Mouse (Mus musculus) gastrocnemius, postnatal 14 days (tissue): ENCODE measurements around the gene Arhgap9. TPM values are rescaled to one million over a fixed set of nuclear protein-coding genes. Genes with fewer than 3 reads are reported as not detected.

ENCODE experiments used
- DNase-seq: peaks from one replicate; pipeline ENCODE4 v3.0.0; 2021; ENCODE audit warnings: mixed read lengths
- intact Hi-C: fragments of 180-260 bp; cut with DNase I; formaldehyde crosslinking; loops from one replicate; pipeline ENCODE4 v1.15.1; 2025; ENCODE audit warnings: low total_unique reads
- total RNA-seq, 2 experiments: library from RNA; stranded (reverse); gene quantifications; 2 replicates each; pipeline ENCODE4 v1.2.3; 2021

The Arhgap9 gene
- total RNA-seq, 2 experiments from 2014 or later, result 1.3 to 2.1 TPM

DNA sequence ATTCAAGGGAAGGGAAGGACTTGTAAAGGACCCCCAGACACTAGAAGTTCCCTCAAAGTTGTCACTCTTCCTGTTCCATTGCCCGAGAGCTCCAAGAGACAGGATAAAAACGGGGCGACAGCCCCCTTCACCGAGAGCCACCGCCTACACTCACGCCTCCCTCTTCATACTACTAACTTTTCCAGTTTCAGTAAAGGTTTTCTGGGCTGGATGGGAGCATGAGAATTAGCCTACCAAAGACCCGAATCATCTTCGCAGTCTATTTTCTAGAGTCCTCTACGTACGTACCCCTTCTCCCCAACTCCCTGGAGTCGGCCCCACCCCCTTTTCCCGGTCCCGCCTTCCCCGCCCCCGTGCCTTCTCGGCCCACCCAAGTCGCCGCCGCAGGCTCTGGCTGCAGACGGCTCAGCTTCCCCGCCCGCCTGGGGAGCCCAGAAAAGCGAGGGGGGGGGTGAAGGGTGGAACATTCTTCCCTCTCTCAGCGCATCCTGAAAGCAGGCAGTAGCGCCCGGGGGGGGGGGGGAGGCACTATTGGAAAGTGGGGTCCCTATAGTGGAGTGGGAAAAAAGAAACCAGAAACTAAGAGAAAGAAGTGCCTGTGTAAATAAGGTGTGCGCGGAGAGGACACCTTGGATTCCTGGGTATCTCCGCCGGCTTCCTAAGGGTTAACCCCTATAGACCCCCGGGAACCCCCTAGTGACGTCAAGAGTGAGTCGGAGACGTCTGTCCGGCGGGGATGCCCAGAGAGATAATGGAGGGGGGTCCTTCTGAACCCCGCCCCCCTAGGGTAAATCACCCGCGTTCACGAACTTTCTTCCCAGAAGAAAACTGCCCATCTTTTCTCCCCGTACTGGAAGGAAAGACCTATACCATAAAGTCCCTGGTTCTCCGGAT is 18.2 kb downstream of the Arhgap9 start:
- DNase-seq, result peak; percentile 78
- intact Hi-C loops, result no loop called here

DNA sequence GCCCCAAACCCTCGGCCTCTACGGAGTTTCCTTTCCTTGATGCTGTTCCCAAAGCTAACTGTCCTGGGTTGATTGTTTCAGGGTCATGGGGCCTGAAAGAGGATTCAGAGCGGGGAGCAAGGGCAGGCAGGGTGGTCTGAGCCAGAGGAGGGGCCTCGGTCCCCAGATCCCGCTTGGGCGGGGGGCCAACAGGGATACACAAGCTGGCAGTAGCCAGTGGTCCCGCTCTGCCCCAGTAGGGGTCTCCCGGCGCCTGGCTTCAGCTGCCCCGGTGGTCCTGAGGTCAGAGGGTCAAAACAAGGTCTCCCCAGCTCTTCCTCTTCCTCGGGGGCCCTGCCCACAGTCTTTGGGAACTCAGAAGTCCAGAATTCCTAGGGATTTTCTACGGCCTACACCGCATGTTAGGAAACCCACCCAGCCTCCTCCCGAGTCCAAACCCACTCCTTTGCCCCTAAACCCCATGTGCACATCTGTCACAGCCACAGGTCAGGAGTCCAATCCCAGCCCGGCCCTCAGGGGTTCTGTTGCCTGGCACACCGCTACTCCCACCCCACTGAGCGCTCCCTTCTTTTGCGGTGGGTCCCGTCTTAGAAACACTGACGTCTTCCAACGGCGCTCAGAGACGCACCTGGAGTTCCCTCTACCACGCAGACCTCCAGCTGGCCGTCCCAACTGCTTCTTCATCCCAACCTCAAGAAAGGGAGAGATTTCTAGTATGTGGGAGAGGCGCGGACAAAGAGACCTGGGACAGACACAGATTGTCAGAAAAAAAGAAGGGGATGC is 19.0 kb downstream of the Arhgap9 start:
- intact Hi-C loops, result no loop called here
- DNase-seq, result no peak

DNA sequence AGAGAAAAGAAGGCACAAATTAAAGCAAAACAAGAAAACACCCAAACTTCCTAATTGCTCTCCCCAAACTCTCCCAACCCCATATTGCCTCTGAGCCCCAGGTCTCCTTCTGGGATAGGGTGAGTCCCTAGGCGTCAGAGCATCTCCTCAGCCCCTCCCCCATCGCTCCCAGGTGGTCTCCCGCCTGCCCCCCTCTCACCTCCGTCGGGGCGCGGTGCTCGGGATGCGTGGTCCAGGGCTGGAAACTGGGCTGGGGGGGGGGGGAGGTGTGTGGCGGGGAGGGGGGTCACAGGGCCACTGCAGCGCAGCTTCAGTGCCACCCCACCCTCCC is 19.6 kb downstream of the Arhgap9 start:
- intact Hi-C loops, result no loop called here
- DNase-seq, result no peak

DNA sequence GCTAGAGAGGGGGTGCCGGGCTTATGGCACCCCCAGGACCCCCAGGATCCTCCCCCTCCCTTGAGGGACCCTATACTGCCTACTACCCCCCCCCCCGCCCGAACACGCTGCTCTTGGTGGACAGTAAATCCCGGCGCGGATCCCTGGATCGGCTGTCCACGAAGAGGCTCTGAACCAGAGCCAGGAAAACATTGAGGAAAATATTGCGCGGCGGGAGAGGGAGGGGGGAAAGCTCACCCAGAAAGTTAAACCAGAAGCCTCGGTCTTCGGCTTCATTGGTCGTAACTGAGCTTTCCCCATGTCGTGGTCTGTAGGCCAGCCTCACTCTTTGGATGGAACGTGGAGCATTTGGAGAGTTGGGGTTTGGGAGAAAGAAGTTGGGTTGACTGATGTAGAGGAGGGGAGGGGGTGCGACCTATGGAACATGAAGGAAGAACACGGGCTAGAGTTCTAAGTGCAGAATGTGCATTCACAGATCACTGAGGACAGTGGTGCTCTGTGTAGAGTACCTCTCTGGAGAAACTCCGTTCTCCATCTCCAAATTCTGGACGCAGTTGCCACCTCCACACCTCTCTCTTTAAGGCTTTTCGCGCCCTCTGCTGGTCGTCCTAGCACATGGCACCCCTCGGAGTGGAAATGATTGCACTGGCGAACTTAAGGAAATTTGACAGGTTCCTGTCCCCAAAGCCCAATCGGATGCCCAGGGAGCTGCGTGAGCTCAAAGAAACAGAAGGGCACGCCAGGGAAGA is 20.3 kb downstream of the Arhgap9 start, which contains the start of gene Gli1:
TSS of gene Gli1 (minus strand) at position 84 of the 749 bp plus-strand sequence.
- intact Hi-C loops, result no loop called here
- DNase-seq, result peak; percentile 86

DNA sequence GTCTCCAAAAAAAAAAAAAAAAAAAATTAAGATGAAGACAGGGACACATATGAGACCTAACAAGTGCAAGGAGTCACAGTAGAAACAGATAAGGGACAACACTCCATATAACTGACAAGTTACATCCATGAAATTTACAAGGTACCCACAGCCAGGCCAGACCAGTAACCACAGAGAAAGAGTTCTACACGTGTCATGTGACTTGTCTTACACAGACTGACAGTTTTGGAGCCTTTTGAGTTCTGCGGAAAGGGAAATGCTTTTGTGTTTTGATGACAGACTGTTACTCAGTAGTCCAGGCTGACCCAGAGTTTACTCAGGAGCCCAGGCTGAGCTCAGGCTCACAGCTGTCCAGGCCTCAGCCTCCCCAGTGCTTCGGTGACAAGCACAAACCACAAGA is 21.3 kb downstream of the Arhgap9 start:
- intact Hi-C loops, result no loop called here
- DNase-seq, result no peak

DNA sequence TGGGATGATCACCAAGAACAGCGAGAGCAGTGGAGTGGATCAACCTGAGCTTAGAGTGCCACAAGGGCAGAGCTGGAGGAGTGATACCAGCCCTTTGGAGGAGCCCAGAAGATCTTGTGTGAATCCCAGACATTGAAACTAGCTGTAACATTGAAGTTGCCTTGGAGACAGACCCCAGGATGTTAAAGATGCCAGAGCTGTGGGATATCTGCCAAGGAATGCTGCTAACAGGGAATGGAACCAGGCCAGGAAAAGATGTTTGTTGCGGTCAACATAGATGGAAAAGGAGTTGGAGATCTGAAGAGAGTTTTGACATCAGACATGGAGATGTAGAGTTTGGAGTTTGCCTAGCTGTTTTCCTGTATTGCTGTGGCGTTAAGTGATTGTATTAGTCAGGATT is 24.4 kb downstream of the Arhgap9 start:
- intact Hi-C loops, result no loop called here

DNA sequence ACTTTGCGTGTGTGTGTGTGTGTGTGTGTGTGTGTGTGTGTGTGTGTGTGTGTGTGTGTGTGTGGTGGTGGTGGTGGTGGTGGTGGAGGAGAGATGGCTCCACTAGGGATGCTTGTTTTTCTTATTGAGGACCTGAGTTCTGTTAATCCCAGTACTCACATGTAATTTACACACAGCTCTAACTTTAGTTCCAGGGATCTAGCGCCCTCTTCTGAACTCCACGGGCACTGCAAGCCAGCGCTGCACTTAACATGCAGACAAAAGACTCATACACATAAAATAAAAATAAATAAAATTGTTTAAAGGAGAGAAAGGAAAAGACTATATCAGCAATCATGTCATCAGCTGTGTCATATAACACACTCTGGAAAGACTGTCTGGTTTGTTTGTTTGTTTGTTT is 27.2 kb downstream of the Arhgap9 start:
- intact Hi-C loops, result no loop called here
- no peak for DNase-seq

More for the DNA sequence above, 24.4 kb downstream of the Arhgap9 start:
- no peak for DNase-seq

DNA sequence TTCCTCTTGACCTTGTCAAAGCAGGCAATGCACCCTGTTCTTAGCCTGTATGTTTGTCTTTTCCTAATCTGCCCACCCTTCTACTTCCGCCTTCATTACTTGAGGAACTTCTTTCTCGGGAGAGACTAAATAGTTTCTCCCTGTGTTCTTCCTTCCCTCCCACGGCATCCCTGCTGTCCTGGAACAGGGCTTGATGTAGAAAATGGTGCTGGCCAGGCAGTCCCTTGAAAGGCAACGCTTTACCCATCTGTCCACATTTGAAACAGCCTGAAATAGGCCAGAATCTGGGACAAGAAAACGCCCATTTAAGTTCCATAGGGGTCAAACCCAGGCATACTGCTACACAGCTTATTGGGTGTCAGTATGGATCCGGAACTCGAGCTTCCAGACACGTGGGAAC is 28.0 kb downstream of the Arhgap9 start:
- intact Hi-C loops, result loop anchor here (10.0 kb wide), 1 partner anchor 115 kb away; no protein-coding TSS in a partner anchor
- DNase-seq, result no peak

DNA sequence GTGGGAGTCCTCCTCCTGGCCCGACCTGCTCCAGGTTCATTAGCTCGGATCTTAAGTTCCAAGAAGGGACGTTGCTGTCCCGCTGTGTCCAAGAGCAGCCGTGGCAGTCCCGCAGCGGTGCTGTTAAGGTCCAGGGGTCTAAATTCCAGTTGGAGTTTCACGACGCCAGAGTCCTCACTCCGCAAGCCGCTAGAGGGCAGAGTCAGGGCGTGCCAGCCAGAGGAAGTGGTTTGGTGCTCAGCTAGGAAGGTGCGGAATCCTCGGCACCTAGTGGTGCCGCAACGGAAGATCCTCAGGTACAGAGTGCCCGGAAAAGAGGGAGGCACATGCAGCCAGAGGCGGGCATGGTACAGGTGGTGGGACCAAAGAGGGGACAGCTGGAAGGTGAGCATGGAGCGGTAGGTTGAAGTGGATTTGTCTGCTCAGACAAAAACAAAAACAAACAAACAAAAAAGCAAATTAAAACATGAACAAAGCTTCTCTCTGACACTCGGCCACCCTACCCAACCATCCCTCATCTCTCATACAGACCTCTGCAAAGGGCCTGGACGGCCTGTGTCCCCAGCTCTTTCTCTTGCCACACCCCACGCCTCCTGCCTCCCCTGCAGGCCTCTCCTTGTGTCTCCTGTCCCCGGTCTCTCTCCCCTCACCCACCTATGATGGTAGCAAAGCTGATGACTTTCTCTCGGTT is 29.0 kb downstream of the Arhgap9 start:
- peak; percentile 63 for DNase-seq

DNA sequence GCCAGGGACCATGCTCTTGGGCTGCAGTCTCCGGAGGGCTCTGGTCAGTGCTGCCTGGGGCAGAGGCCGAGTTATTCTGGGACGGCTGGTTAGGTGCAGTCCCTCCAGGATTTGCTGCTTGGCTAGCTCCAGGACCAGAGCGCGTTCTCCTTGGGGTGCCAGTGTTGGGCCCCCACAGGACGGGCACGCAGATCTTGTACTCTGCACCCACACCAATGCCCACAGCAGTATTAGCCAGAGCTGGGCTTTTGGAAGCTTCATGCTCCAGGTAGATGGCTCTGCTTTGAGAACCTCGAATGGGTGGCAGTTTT is 29.5 kb downstream of the Arhgap9 start:
- intact Hi-C loops, result loop anchor here (10.0 kb wide), 1 partner anchor 114 kb away; no protein-coding TSS in a partner anchor
- DNase-seq, result no peak

More for the DNA sequence above, 29.0 kb downstream of the Arhgap9 start:
- intact Hi-C loops, result loop anchor here (10.0 kb wide), 1 partner anchor 114 kb away; no protein-coding TSS in a partner anchor

DNA sequence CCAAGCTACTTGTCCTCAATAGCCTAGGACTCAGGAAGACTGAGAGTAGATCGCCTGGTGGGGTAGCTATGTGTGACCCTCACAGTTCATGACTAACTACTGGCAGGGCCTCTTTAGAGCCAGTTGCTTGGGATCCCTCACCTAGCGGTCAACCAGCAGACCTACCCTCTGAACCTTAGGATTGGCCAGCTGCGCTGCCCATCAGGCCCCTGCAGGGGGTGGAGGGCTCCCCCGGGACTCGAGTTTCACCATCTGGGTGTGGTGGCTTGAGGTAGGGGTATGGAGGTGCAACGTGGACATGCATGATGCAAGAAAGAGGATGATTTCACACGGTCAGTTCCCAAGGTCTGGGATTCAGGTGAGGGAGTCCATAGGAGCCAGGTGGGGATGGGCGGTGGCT is 30.0 kb downstream of the Arhgap9 start:
- intact Hi-C loops, result loop anchor here (10.0 kb wide), 1 partner anchor 113 kb away; no protein-coding TSS in a partner anchor
- DNase-seq, result no peak

DNA sequence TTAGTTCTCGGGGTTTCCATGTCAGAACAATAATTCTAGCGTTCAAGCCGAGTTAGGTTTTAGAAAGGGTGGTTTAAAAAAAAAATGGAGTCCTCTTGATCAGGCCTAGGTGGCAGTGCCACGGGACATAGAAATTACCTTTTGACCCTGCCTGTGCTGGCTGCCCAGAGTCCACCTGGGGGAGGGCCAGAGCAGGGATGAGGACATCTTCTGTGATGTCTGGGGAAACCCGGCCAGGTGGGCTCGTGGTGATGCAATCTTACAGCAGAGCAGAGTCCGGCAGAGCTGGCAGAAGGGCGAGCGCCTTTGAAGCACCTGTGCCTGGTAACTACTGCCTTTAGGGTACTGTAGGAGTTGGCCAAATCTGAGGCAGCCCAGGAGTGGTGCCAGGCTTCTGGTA is 30.4 kb downstream of the Arhgap9 start:
- DNase-seq, result no peak
- intact Hi-C loops, result loop anchor here (10.0 kb wide), 1 partner anchor 113 kb away; no protein-coding TSS in a partner anchor

DNA sequence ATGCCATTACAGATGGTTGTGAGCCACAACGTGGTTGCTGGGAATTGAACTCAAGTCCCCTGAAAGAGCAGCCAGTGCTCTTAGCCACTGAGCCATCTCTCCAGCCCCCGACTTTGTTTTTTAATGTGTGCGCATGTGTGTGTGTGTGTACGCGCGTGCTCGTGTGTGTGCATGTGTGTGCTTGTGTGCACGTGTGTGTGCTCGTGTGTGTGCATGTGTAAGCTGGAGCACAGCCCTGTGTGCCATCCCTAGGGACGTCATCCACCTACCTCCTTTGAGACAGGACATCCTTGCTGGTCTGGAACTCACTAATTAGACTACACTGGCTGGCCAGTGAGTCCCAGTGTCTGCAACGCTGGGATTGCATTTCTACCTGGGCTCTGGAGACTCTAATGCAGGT is 31.0 kb downstream of the Arhgap9 start:
- intact Hi-C loops, result loop anchor here (10.0 kb wide), 1 partner anchor 112 kb away; no protein-coding TSS in a partner anchor
- no peak for DNase-seq

DNA sequence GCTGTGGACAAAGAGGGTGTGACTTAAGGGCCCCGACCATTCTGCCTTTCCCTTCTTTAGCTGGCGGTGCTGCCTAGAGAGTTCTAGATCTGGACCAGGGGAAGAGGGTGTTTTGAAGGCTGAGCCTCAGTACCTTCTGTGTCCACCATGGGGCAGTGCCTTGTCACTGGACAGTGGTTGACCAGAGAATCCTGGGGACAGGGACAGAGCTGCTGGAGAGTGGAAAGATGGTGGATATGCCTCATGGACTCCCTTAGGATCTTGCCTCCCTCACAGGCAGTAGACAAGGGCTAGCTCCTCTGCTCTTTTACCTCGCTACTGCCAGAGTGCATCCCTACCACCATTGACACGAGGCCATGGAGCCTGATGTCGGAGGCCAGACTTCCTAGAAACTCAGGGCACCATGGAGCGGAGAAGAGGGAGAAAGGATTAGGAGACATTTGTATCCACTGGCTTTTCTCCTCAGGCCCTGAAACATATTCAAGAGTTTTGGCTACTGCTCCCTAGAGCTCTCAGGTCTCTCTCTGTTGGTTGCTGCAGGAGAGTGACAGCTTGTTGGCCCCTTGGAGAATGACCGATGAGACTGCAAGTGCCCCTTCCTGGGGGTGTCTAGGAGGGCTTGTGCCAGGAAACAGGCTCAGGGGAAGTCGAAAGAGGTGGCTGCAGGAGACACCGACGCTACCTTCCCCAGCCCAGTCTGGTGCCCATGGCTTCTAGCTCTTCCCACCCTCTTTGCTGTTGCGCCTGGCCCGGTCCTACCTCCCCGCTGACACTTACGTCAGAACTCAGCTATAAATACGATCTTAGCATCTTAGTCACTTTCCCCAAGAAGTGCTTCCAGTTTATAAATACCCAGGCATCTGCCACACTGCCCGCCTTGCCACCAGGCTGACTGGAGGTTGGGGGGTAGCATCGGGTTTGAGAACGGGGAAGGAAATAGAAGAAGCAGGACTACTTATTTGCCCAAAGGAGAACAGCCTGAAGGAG is 32.4 kb downstream of the Arhgap9 start, which contains the start of gene Inhbe:
TSS of gene Inhbe (minus strand) at position 503 of the 987 bp plus-strand sequence.
- no peak for DNase-seq

DNA sequence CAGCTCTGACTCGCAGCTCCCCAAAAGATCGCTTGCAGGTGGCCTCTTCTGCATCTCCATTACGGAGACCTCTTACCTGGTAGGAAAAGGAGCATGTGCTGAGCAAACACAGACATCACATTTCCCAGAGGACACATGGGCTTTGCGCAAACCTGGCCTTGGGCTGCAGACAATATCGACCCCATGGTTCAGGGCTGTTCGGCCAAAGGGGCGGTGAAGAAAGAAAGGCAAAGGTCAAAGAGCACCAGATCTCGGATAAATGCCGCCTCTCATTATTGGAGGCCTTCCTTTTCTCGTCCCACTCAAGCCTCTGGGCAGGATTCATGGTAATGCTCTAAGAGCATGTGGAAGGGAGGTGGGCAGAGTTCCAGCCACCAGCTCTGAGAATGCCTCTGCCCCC is 33.6 kb downstream of the Arhgap9 start:
- DNase-seq, result no peak
- intact Hi-C loops, result loop anchor here (10.0 kb wide), 1 partner anchor 109 kb away; no protein-coding TSS in a partner anchor

More for the DNA sequence above, 32.4 kb downstream of the Arhgap9 start, which contains the start of gene Inhbe:
- intact Hi-C loops, result loop anchor here (10.0 kb wide), 1 partner anchor 111 kb away; no protein-coding TSS in a partner anchor

DNA sequence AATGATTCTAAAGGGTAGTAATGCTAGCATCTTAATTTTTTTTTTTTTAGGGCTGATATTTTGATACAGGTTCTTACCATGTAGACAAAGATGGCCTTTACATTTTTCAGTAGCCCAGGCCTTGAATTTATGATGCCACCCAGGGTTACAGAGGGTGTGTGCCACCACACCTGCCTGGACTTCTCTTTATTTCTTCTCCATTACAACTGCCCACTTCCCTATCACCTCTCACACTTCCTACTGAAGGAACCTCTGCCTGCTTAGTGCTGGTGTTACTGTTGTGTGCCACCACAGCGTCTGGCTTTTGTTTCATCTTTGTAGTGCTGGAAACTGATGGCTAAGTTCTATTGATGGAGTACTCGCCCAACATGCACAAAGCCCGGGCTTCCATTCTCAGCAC is 39.0 kb downstream of the Arhgap9 start:
- intact Hi-C loops, result no loop called here
- no peak for DNase-seq

DNA sequence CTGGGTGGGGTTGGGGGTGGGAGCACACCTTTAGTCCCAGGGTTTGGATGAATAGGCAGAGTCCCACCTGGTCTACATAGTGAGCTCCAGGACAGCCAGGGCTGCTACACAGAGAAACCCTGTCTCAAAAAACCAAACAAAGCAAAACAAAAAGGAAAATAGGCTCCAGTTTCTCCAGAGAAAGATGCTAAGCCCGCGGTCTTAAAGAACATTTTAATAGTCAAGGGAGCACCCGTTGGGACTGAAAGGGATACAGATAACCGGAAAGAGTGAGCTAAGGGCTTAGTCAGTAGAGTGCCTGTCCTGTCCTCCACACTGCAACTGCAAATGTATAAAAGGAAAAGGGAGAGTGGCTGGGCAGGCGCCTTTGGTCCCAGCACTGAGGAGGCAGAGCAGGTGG is 45.4 kb downstream of the Arhgap9 start:
- intact Hi-C loops, result no loop called here

DNA sequence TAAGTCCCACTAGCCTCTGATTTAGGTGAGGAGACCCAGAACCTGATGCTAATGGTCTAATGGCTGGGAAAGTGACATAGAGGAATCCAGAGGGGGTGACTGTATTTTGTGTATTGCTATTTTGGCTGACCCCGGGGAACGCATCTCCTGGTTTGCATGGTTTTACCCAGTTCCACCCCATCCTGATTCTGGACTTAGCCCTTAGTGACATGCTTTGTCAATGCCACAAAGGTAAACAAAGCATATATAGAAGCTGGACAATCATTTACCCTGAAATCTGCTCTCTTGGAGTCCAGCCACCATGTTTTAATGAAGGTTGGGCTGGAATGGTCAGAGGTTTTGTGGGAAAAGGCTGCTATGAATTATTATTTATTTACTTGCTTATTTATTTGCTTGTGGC is 46.5 kb downstream of the Arhgap9 start:
- intact Hi-C loops, result no loop called here
- DNase-seq, result no peak

More for the DNA sequence above, 45.4 kb downstream of the Arhgap9 start:
- DNase-seq, result no peak
